Mouse (Mus musculus) myocyte (in vitro differentiated cells): Measurements from ENCODE around the gene Lrrc8b. TPM values are rescaled to one million over a fixed set of nuclear protein-coding genes. Genes with fewer than 3 reads are reported as not detected.

Experiments used
- H3K27me3 ChIP-seq: one replicate; pipeline ENCODE4 v1.6.1; 2011; ENCODE audit not compliant: control insufficient read depth, insufficient read depth, insufficient read length
- H3K36me3 ChIP-seq: one replicate; pipeline ENCODE4 v1.6.1; 2011; ENCODE audit not compliant: control insufficient read depth, insufficient read depth
- H3K4me2 ChIP-seq: one replicate; pipeline ENCODE4 v1.6.1; 2011; ENCODE audit warnings: low read depth, control low read depth
- H3K4me3 ChIP-seq: one replicate; pipeline ENCODE4 v1.5.1; 2011; ENCODE audit warnings: mild to moderate bottlenecking, control low read depth, moderate library complexity
- H3K79me2 ChIP-seq: one replicate; pipeline ENCODE4 v1.6.1; 2011; ENCODE audit not compliant: control insufficient read depth, insufficient read depth
- H3ac ChIP-seq: one replicate; pipeline ENCODE4 v1.6.1; 2011; ENCODE audit not compliant: control insufficient read depth, insufficient read length
- CEBPB ChIP-seq: IDR thresholded peaks from 2 replicates; pipeline ENCODE4 v1.6.1; 2011; ENCODE audit warnings: mild to moderate bottlenecking, moderate library complexity; ENCODE audit not compliant: poor library complexity, insufficient read depth, severe bottlenecking
- E2F4 ChIP-seq: IDR thresholded peaks from one replicate; pipeline ENCODE4 v1.6.1; 2011; ENCODE audit warnings: mild to moderate bottlenecking, control low read depth, moderate library complexity; ENCODE audit not compliant: insufficient read depth
- MAX ChIP-seq: IDR thresholded peaks from one replicate; pipeline ENCODE4 v1.6.1; 2011; ENCODE audit warnings: low read depth, mild to moderate bottlenecking, control low read depth
- MYOD1 ChIP-seq, 3 experiments: IDR thresholded peaks; one replicate each; pipeline ENCODE4 v1.6.1; 2011; ENCODE audit warnings: control low read depth in 2 of 3, low read depth in 2 of 3, mild to moderate bottlenecking in 2 of 3, moderate library complexity in 1 of 3; ENCODE audit not compliant: insufficient read length in 2 of 3, control insufficient read depth in 1 of 3
- MYOG ChIP-seq, 3 experiments: IDR thresholded peaks; one replicate each; pipeline ENCODE4 v1.6.1; 2011; ENCODE audit warnings: control low read depth in 2 of 3, low read depth in 2 of 3, mild to moderate bottlenecking in 2 of 3; ENCODE audit not compliant: insufficient read length in 2 of 3, control insufficient read depth in 1 of 3, insufficient read depth in 1 of 3
- POLR2A ChIP-seq: IDR thresholded peaks from one replicate; pipeline ENCODE4 v1.6.1; 2011; ENCODE audit warnings: low read depth, mild to moderate bottlenecking, control low read depth, moderate library complexity; ENCODE audit not compliant: insufficient read length
- POLR2AphosphoS2 ChIP-seq: IDR thresholded peaks from one replicate; pipeline ENCODE4 v1.6.1; 2011; ENCODE audit warnings: low read depth, control low read depth; ENCODE audit not compliant: insufficient read length
- REST ChIP-seq: IDR thresholded peaks from one replicate; pipeline ENCODE4 v1.6.1; 2011; ENCODE audit warnings: mild to moderate bottlenecking, control low read depth, moderate library complexity; ENCODE audit not compliant: insufficient read depth, insufficient read length
- SRF ChIP-seq: IDR thresholded peaks from one replicate; pipeline ENCODE4 v1.6.1; 2011; ENCODE audit warnings: low read depth; ENCODE audit not compliant: control insufficient read depth, insufficient read length
- TCF12 ChIP-seq: IDR thresholded peaks from one replicate; pipeline ENCODE4 v1.6.1; 2011; ENCODE audit warnings: mild to moderate bottlenecking, control low read depth; ENCODE audit not compliant: poor library complexity, insufficient read depth, severe bottlenecking
- TCF3 ChIP-seq: IDR thresholded peaks from one replicate; pipeline ENCODE4 v1.6.1; 2011; ENCODE audit warnings: low read depth, control low read depth; ENCODE audit not compliant: insufficient read length
- USF1 ChIP-seq: IDR thresholded peaks from one replicate; pipeline ENCODE4 v1.6.1; 2011; ENCODE audit warnings: low read depth, mild to moderate bottlenecking, control low read depth, moderate library complexity
- polyA plus RNA-seq: library from polyadenylated mRNA; unstranded; fragments of >200 nt; fragmentation: generic; extraction: Trizol; gene quantifications from one replicate; pipeline ENCODE4 v1.2.1, GENCODE M21; 2012; ENCODE audit warnings: missing spikeins

Lrrc8b gene
- polyA plus RNA-seq, 1 experiment: 4.4 TPM

- Histone ChIP-seq H3K4me2 (no peak overlapping the region), H3K36me3 (no peaks in the 10 kb centered on the region), H3K4me3 (no peak overlapping the region), H3K79me2 (peaks cover 5% of the 10 kb centered on the region), H3K27me3 (no peaks in the 10 kb centered on the region), H3ac (no peak overlapping the region)
- TF ChIP-seq USF1 (no peak), MYOG (IDR thresholded peaks at IDR 0.05; ENCODE audit: control insufficient read depth in 1 of 3, insufficient read depth in 1 of 3, insufficient read length in 2 of 3, low read depth in 2 of 3) (no peak), POLR2A (no peak), E2F4 (no peak), SRF (no peak), TCF3 (no peak), MYOD1 (IDR thresholded peaks at IDR 0.05; ENCODE audit: control insufficient read depth in 1 of 3, insufficient read length in 2 of 3, low read depth in 2 of 3) (no peak), REST (no peak), POLR2AphosphoS2 (no peak), TCF12 (no peak), MAX (no peak), CEBPB (no peak)
Observed at GRCm38 (mm10) chr5:105445686-105446085, 30.1 kb downstream of the Lrrc8b start.

GRCm38 (mm10) chr5:105454105-105454504, 38.5 kb downstream of the Lrrc8b start:
- H3K4me3 ChIP-seq: no peak overlapping the region
- no peaks in the 10 kb centered on the region for H3K27me3 ChIP-seq
- H3ac ChIP-seq: no peak overlapping the region
- H3K36me3 ChIP-seq: no peaks in the 10 kb centered on the region
- no peaks in the 10 kb centered on the region for H3K79me2 ChIP-seq
- H3K4me2 ChIP-seq: no peak overlapping the region
- no peak for TF ChIP-seq REST
- no peak for TF ChIP-seq TCF12
- TF ChIP-seq POLR2A: no peak
- no peak for TF ChIP-seq POLR2AphosphoS2
- no peak for TF ChIP-seq MYOG (IDR thresholded peaks at IDR 0.05; ENCODE audit: control insufficient read depth in 1 of 3, insufficient read depth in 1 of 3, insufficient read length in 2 of 3, low read depth in 2 of 3)
- TF ChIP-seq CEBPB: no peak
- TF ChIP-seq MYOD1 (IDR thresholded peaks at IDR 0.05; ENCODE audit: control insufficient read depth in 1 of 3, insufficient read length in 2 of 3, low read depth in 2 of 3): no peak
- TF ChIP-seq MAX: no peak
- no peak for TF ChIP-seq E2F4
- no peak for TF ChIP-seq USF1

- Histone ChIP-seq H3K4me2 (no peak overlapping the region), H3K36me3 (no peaks in the 10 kb centered on the region), H3K79me2 (no peaks in the 10 kb centered on the region), H3K27me3 (no peaks in the 10 kb centered on the region), H3K4me3 (no peak overlapping the region), H3ac (no peak overlapping the region)
- TF ChIP-seq MYOG (IDR thresholded peaks at IDR 0.05; ENCODE audit: control insufficient read depth in 1 of 3, insufficient read depth in 1 of 3, insufficient read length in 2 of 3, low read depth in 2 of 3) (no peak), E2F4 (no peak), MAX (no peak), USF1 (no peak), SRF (no peak), TCF3 (no peak), TCF12 (no peak), POLR2A (no peak), MYOD1 (IDR thresholded peaks at IDR 0.05; ENCODE audit: control insufficient read depth in 1 of 3, insufficient read length in 2 of 3, low read depth in 2 of 3) (no peak)
Observed at GRCm38 (mm10) chr5:105459077-105459476, 43.5 kb downstream of the Lrrc8b start.

- Histone ChIP-seq H3K4me2 (no peak overlapping the region), H3K4me3 (no peak overlapping the region), H3ac (no peak overlapping the region), H3K36me3 (no peaks in the 10 kb centered on the region), H3K27me3 (no peaks in the 10 kb centered on the region), H3K79me2 (no peaks in the 10 kb centered on the region)
- no peak for TF ChIP-seq TCF12
- no peak for TF ChIP-seq POLR2A
- TF ChIP-seq REST: no peak
- no peak for TF ChIP-seq TCF3
- TF ChIP-seq E2F4: no peak
- no peak for TF ChIP-seq MYOG (IDR thresholded peaks at IDR 0.05; ENCODE audit: control insufficient read depth in 1 of 3, insufficient read depth in 1 of 3, insufficient read length in 2 of 3, low read depth in 2 of 3)
- TF ChIP-seq MAX: no peak
- TF ChIP-seq USF1: no peak
- no peak for TF ChIP-seq SRF
- no peak for TF ChIP-seq MYOD1 (IDR thresholded peaks at IDR 0.05; ENCODE audit: control insufficient read depth in 1 of 3, insufficient read length in 2 of 3, low read depth in 2 of 3)
- TF ChIP-seq CEBPB: no peak
Observed at GRCm38 (mm10) chr5:105460551-105460950, 45.0 kb downstream of the Lrrc8b start.

- H3K27me3 ChIP-seq: no peaks in the 10 kb centered on the region
- no peaks in the 10 kb centered on the region for H3K36me3 ChIP-seq
- TF ChIP-seq USF1 (no peak), POLR2A (no peak), REST (no peak), TCF3 (no peak), POLR2AphosphoS2 (no peak), MAX (no peak), TCF12 (no peak)
- H3K4me3 ChIP-seq: no peak overlapping the region
- H3K79me2 ChIP-seq: no peaks in the 10 kb centered on the region
- no peak overlapping the region for H3K4me2 ChIP-seq
- no peak overlapping the region for H3ac ChIP-seq
Observed at GRCm38 (mm10) chr5:105461076-105461475, 45.5 kb downstream of the Lrrc8b start.
